In the genomic region with DNA sequence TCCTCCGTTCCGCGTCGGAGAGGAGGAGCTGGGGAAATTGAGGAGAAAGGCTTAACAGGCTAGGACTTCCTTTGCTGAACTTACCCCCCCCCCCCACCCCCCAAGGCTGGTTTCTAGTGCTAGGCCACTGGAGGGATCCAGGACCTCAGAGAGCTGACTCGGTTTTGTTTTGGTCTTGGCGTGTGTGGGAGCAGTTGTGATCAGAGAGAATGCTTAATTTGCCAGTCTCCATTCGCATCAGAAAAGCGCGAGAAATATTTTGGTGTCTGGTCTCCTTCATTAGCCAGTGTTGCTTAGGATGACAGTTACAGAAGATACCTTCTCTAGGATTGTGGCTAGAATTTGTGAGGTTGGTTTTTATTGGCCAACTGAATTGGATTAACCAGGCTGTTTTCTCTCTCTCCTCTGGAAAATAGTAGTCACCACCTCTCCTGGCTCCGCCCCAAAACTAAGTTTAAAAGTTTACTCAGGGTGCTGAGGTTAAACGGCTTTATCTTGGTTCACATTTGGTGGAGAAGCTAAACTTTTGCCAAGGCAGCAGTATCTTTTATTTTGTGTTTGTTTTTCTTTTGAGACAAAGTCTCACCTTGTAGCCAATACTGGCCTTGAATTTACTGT, we compare ENCODE assay signal across 7 mouse cellular contexts. TPM values are rescaled to one million over a fixed set of nuclear protein-coding genes. Genes with fewer than 3 reads are reported as not detected.
A peak's percentile ranks its signal among the peaks of the same experiment; 100 is the strongest.
DNase-seq lines count a peak whose midpoint lies in the region; ATAC-seq and TF ChIP-seq lines count a peak whose summit lies in the region.

No protein-coding gene starts in this region.

- peak; percentile 50 for DNase-seq in MN1 (ENCODE audit: low spot score)
- peak; percentile 98 for DNase-seq in liver, adult 2 months (ENCODE audit: extremely low read depth, low read depth, low spot score)
- no peak for DNase-seq in layer of hippocampus, adult 9-10 months (ENCODE audit: low spot score)

- H3K4me3 ChIP-seq in hindbrain, embryonic 13.5 days, result peak overlapping the region; percentile 90
- peak overlapping the region; percentile 67 for H3K4me3 ChIP-seq in liver, adult 2 months (ENCODE audit: insufficient read depth, low read depth, low read length)
- peak overlapping the region; percentile 83 for H3K4me3 ChIP-seq in neural tube, embryonic 12.5 days

- ATAC-seq in CD4-positive, CD25-positive, alpha-beta regulatory T cell, adult 4 months, result peak; percentile 54
- peak; percentile 74 for ATAC-seq in erythroid progenitor cell, adult 5-6 weeks (replicated peaks; ENCODE audit: low FRiP score, poor library complexity, severe bottlenecking)
- ATAC-seq in hindbrain, embryonic 13.5 days (ENCODE audit: low FRiP score), result no peak; the same call in 1 of the 2 replicates
- no peak for ATAC-seq in neural tube, embryonic 12.5 days (ENCODE audit: low FRiP score, low read depth)

- no peaks in the 10 kb centered on the region for H3K27me3 ChIP-seq in hindbrain, embryonic 13.5 days
- H3K27me3 ChIP-seq in liver, adult 2 months (ENCODE audit: control insufficient read depth, insufficient read depth, low read length), result no peaks in the 10 kb centered on the region
- H3K27me3 ChIP-seq in neural tube, embryonic 12.5 days (replicated peaks), result no peaks in the 10 kb centered on the region

- TF ChIP-seq CTCF in liver, adult 2 months (IDR thresholded peaks at IDR 0.05; ENCODE audit: low read depth, low read length), result no peak

- peak overlapping the region; percentile 98 for H3K27ac ChIP-seq in hindbrain, embryonic 13.5 days
- H3K27ac ChIP-seq in liver, adult 2 months (replicated peaks; ENCODE audit: insufficient read depth, low read depth, low read length), result peak overlapping the region; percentile 96
- H3K27ac ChIP-seq in neural tube, embryonic 12.5 days, result peak overlapping the region; percentile 91; the same call in 1 of the 2 replicates

- WGBS in hindbrain, embryonic 13.5 days, result 6% methylated on average over 11 of the region's 11 CpGs
- WGBS in liver, adult 2 months, result 2% methylated on average over 11 of the region's 11 CpGs
- WGBS in neural tube, embryonic 12.5 days, result 9% methylated on average over 11 of the region's 11 CpGs

- H3K9ac ChIP-seq in hindbrain, embryonic 13.5 days, result peak overlapping the region; percentile 93
- peak overlapping the region; percentile 89 for H3K9ac ChIP-seq in liver, adult 2 months (ENCODE audit: low read depth, low read length)
- peak overlapping the region; percentile 91 for H3K9ac ChIP-seq in neural tube, embryonic 12.5 days

- no peak for TF ChIP-seq POLR2A in liver, adult 2 months (IDR thresholded peaks at IDR 0.05; ENCODE audit: extremely low read depth, insufficient read depth, low read length)

- H3K79me2 ChIP-seq in liver, adult 2 months (ENCODE audit: control insufficient read depth, insufficient read depth, low read length), result peaks cover 13% of the 10 kb centered on the region; the same call in 1 of the 2 replicates

- peak overlapping the region; percentile 69 for H3K4me2 ChIP-seq in hindbrain, embryonic 13.5 days
- H3K4me2 ChIP-seq in neural tube, embryonic 12.5 days (replicated peaks), result peak overlapping the region; percentile 71

- no peaks in the 10 kb centered on the region for H3K9me3 ChIP-seq in hindbrain, embryonic 13.5 days
- H3K9me3 ChIP-seq in neural tube, embryonic 12.5 days, result no peaks in the 10 kb centered on the region

- H3K36me3 ChIP-seq in hindbrain, embryonic 13.5 days, result peaks cover 15% of the 10 kb centered on the region
- peaks cover 4% of the 10 kb centered on the region; the same call in 1 of the 2 replicates for H3K36me3 ChIP-seq in liver, adult 2 months (ENCODE audit: control insufficient read depth, insufficient read depth, low read length)
- peaks cover 18% of the 10 kb centered on the region for H3K36me3 ChIP-seq in neural tube, embryonic 12.5 days

- peaks cover 36% of the 10 kb centered on the region for H3K4me1 ChIP-seq in hindbrain, embryonic 13.5 days (replicated peaks)
- H3K4me1 ChIP-seq in liver, adult 2 months (ENCODE audit: control insufficient read depth, insufficient read depth, low read length), result peaks cover 4% of the 10 kb centered on the region; the same call in 1 of the 2 replicates
- peaks cover 13% of the 10 kb centered on the region for H3K4me1 ChIP-seq in neural tube, embryonic 12.5 days

RNA-seq across cellular contexts. Expression of a gene that starts 0.7 kb away (rescaled TPM):
- 1 to 10 TPM; 7.8 to 8.9 TPM for polyA plus RNA-seq in CD4-positive, CD25-positive, alpha-beta regulatory T cell, adult 4 months (2017; shearing (Covaris generic))
- 7.9 and 18.0 TPM in 2 replicates for total RNA-seq in erythroid progenitor cell, adult 5-6 weeks (2015; ENCODE audit: low replicate concordance)
- 4.7 and 6.4 TPM in 2 replicates for total RNA-seq in erythroid progenitor cell, adult 5-6 weeks (2017; ENCODE audit: low replicate concordance)
- polyA plus RNA-seq in hindbrain, embryonic 13.5 days (2015; fragmentation: Nextera tagmentation; extraction: Ambion mirVana), result 34.1 and 34.4 TPM in 2 replicates
- 31.9 and 39.3 TPM in 2 replicates for total RNA-seq in liver, adult 2 months (2014; rRNA removed)
- polyA plus RNA-seq in liver, adult 2 months (2012; rRNA removed), result 24.2 and 35.3 TPM in 2 replicates
- 27.4 and 28.1 TPM in 2 replicates for polyA plus RNA-seq in neural tube, embryonic 12.5 days (2016; fragmentation: Nextera tagmentation; extraction: Ambion mirVana)

RNA-seq across cellular contexts. Expression of a gene that starts 0.9 kb away (rescaled TPM):
- polyA plus RNA-seq in CD4-positive, CD25-positive, alpha-beta regulatory T cell, adult 4 months (2017; shearing (Covaris generic)), result 10 to 100 TPM; 16.5 to 21.8 TPM
- total RNA-seq in erythroid progenitor cell, adult 5-6 weeks (2015; ENCODE audit: low replicate concordance), result 49.9 and 53.7 TPM in 2 replicates
- total RNA-seq in erythroid progenitor cell, adult 5-6 weeks (2017; ENCODE audit: low replicate concordance), result 91.4 and 96.3 TPM in 2 replicates
- polyA plus RNA-seq in hindbrain, embryonic 13.5 days (2015; fragmentation: Nextera tagmentation; extraction: Ambion mirVana), result 17.8 and 18.4 TPM in 2 replicates
- total RNA-seq in liver, adult 2 months (2014; rRNA removed), result 12.8 and 17.2 TPM in 2 replicates
- polyA plus RNA-seq in liver, adult 2 months (2012; rRNA removed), result 16.6 and 16.8 TPM in 2 replicates
- polyA plus RNA-seq in neural tube, embryonic 12.5 days (2016; fragmentation: Nextera tagmentation; extraction: Ambion mirVana), result 21.3 and 21.8 TPM in 2 replicates

RNA-seq across cellular contexts. Expression of a gene that starts 28.6 kb away (rescaled TPM):
- 10 to 100 TPM; 38.5 to 53.0 TPM for polyA plus RNA-seq in CD4-positive, CD25-positive, alpha-beta regulatory T cell, adult 4 months (2017; shearing (Covaris generic))
- 4.7 and 11.7 TPM in 2 replicates for total RNA-seq in erythroid progenitor cell, adult 5-6 weeks (2015; ENCODE audit: low replicate concordance)
- total RNA-seq in erythroid progenitor cell, adult 5-6 weeks (2017; ENCODE audit: low replicate concordance), result 8.1 and 11.7 TPM in 2 replicates
- 29.4 and 29.6 TPM in 2 replicates for polyA plus RNA-seq in hindbrain, embryonic 13.5 days (2015; fragmentation: Nextera tagmentation; extraction: Ambion mirVana)
- total RNA-seq in liver, adult 2 months (2014; rRNA removed), result 9.0 and 10.1 TPM in 2 replicates
- polyA plus RNA-seq in liver, adult 2 months (2012; rRNA removed), result 3.8 and 4.9 TPM in 2 replicates
- polyA plus RNA-seq in neural tube, embryonic 12.5 days (2016; fragmentation: Nextera tagmentation; extraction: Ambion mirVana), result 35.2 and 38.3 TPM in 2 replicates

RNA-seq across cellular contexts. Expression of a gene that starts 29.6 kb away (rescaled TPM):
- 1 to 10 TPM; 2.8 to 3.3 TPM for polyA plus RNA-seq in CD4-positive, CD25-positive, alpha-beta regulatory T cell, adult 4 months (2017; shearing (Covaris generic))
- 0.84 and 1.1 TPM in 2 replicates for total RNA-seq in erythroid progenitor cell, adult 5-6 weeks (2015; ENCODE audit: low replicate concordance)
- total RNA-seq in erythroid progenitor cell, adult 5-6 weeks (2017; ENCODE audit: low replicate concordance), result 0.13 and 0.76 TPM in 2 replicates
- 17.8 and 19.1 TPM in 2 replicates for polyA plus RNA-seq in hindbrain, embryonic 13.5 days (2015; fragmentation: Nextera tagmentation; extraction: Ambion mirVana)
- total RNA-seq in liver, adult 2 months (2014; rRNA removed), result 1.5 and 3.3 TPM in 2 replicates
- polyA plus RNA-seq in liver, adult 2 months (2012; rRNA removed), result 7.5 and 10.3 TPM in 2 replicates
- 16.1 and 16.8 TPM in 2 replicates for polyA plus RNA-seq in neural tube, embryonic 12.5 days (2016; fragmentation: Nextera tagmentation; extraction: Ambion mirVana)

Comparison
In these comparisons a context has a peak if more than half of its experiments do, and no peak if none do; other contexts are left out.
1. ATAC-seq: peak in CD4-positive, CD25-positive, alpha-beta regulatory T cell, adult 4 months (single experiment) and erythroid progenitor cell, adult 5-6 weeks (single experiment); none in hindbrain, embryonic 13.5 days (single experiment) and neural tube, embryonic 12.5 days (single experiment).
2. Peak in every context shown above with its lines, with median percentiles within 50 percentile points of each other: H3K27ac ChIP-seq, H3K4me3 ChIP-seq and H3K9ac ChIP-seq.